Comparison of ENCODE assay signal across 10 mouse cellular contexts in the genomic region with DNA sequence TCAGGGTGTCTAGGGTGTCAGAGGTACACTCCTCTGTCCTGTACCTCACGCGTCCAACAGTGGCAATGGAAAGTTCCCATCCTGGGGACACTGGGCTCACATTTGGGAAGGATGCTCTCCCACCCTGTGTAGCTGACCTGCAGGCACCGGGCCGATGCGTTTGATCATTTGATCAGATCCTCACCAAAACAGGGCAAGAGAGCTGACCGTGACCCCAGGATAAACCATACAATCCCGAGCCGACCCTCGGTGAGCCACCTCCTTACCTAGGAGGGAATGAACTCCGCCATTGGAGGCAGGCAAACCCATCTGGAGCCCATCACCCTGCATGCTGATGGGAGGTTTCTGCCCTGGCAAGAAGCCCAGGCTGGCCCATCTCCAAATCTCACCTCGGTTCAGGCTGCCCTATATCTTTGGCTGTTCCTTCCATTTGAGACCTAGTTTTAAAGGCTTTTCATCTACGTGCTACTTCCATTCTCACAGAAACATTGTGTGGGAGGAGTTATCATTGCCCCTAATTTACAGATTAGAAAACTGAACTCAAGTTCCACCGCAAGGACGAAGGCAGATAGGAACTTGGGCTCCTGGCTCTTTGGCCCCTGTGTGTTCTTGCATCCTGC. TPM values are rescaled to one million over a fixed set of nuclear protein-coding genes. Genes with fewer than 3 reads are reported as not detected.
DNase-seq lines count a peak whose midpoint lies in the region; ATAC-seq and TF ChIP-seq lines count a peak whose summit lies in the region.
"Had no signal": no experiment of that assay in that cellular context is flagged by ENCODE, and none has a peak within 500 bp of the region (broad histone marks: within the 10 kb centered on the region; RNA-seq: fewer than 3 reads in every experiment).

No protein-coding gene starts in this region.

- no peaks in the 10 kb centered on the region for H3K36me3 ChIP-seq in hindbrain, postnatal 0 days (ENCODE audit: insufficient read depth, low read length)
- H3K36me3 ChIP-seq in hindbrain, embryonic 13.5 days: no peaks in the 10 kb centered on the region
- no peaks in the 10 kb centered on the region for H3K36me3 ChIP-seq in stomach, embryonic 16.5 days (ENCODE audit: control insufficient read depth, insufficient read depth, low read length)
- H3K36me3 ChIP-seq: G1E had no signal

- no peaks in the 10 kb centered on the region for H3K27me3 ChIP-seq in hindbrain, postnatal 0 days (ENCODE audit: insufficient read depth, low read length)
- peaks cover 42% of the 10 kb centered on the region for H3K27me3 ChIP-seq in hindbrain, embryonic 13.5 days
- peaks cover 9% of the 10 kb centered on the region; the same call in 1 of the 2 replicates for H3K27me3 ChIP-seq in stomach, embryonic 16.5 days (ENCODE audit: control insufficient read depth, insufficient read depth, low read length)

- peaks cover 27% of the 10 kb centered on the region for H3K4me1 ChIP-seq in hindbrain, postnatal 0 days (ENCODE audit: insufficient read depth, low read length)
- H3K4me1 ChIP-seq in hindbrain, embryonic 13.5 days (replicated peaks): peaks cover 68% of the 10 kb centered on the region
- H3K4me1 ChIP-seq in stomach, embryonic 16.5 days (ENCODE audit: control insufficient read depth, insufficient read depth, low read length): peaks cover 31% of the 10 kb centered on the region

- 52% methylated on average over 14 of the region's 14 CpGs for WGBS in hindbrain, postnatal 0 days
- 79% methylated on average over 14 of the region's 14 CpGs for WGBS in hindbrain, embryonic 13.5 days
- 54% methylated on average over 14 of the region's 14 CpGs for WGBS in stomach, embryonic 16.5 days

- ATAC-seq in hindbrain, postnatal 0 days: no peak
- ATAC-seq in hindbrain, embryonic 13.5 days (ENCODE audit: low FRiP score): no peak
- peak; percentile 14; the same call in 1 of the 2 replicates for ATAC-seq in stomach, embryonic 16.5 days (ENCODE audit: insufficient read depth, low FRiP score)

- H3K9ac ChIP-seq in hindbrain, postnatal 0 days (replicated peaks; ENCODE audit: low read length): no peak overlapping the region
- H3K9ac ChIP-seq in hindbrain, embryonic 13.5 days: no peak overlapping the region
- H3K9ac ChIP-seq in stomach, embryonic 16.5 days (ENCODE audit: low read length): no peak overlapping the region
- H3K9ac ChIP-seq: liver, embryonic 14.5 days had no signal

- no peak overlapping the region for H3K4me2 ChIP-seq in hindbrain, postnatal 0 days (ENCODE audit: low read depth, low read length)
- H3K4me2 ChIP-seq in hindbrain, embryonic 13.5 days: no peak overlapping the region
- H3K4me2 ChIP-seq in stomach, embryonic 16.5 days (ENCODE audit: low read depth, low read length): no peak overlapping the region

- TF ChIP-seq CTCF in hindbrain, postnatal 0 days (IDR thresholded peaks at IDR 0.05; ENCODE audit: low read depth): no peak

- peak; percentile 70 for DNase-seq in hindbrain, postnatal 0 days (ENCODE audit: low spot score)
- peak; percentile 91 for DNase-seq in MEL-GATA-1-ER (ENCODE audit: extremely low read depth, low read depth)
- peak; percentile 43 for DNase-seq in cerebellum, adult 8-10 months
- DNase-seq in kidney, postnatal 10 days: peak; percentile 78
- no peak for DNase-seq in gastrocnemius, adult 18-20 months (ENCODE audit: low spot score)
- DNase-seq in lung, postnatal 36 days: no peak

- no peaks in the 10 kb centered on the region for H3K9me3 ChIP-seq in hindbrain, postnatal 0 days (ENCODE audit: low read length)
- H3K9me3 ChIP-seq in hindbrain, embryonic 13.5 days: no peaks in the 10 kb centered on the region
- no peaks in the 10 kb centered on the region for H3K9me3 ChIP-seq in stomach, embryonic 16.5 days (replicated peaks; ENCODE audit: control insufficient read depth, low read length)
- H3K9me3 ChIP-seq: G1E had no signal

- H3K4me3 ChIP-seq in hindbrain, postnatal 0 days (ENCODE audit: low read length): no peak overlapping the region
- no peak overlapping the region for H3K4me3 ChIP-seq in hindbrain, embryonic 13.5 days
- H3K4me3 ChIP-seq in stomach, embryonic 16.5 days (replicated peaks; ENCODE audit: low read length): no peak overlapping the region

- H3K27ac ChIP-seq in hindbrain, postnatal 0 days: 0 out of 2 replicates have a peak overlapping the region, but pooled peaks have one; percentile 8
- no peak overlapping the region for H3K27ac ChIP-seq in hindbrain, embryonic 13.5 days
- H3K27ac ChIP-seq in stomach, embryonic 16.5 days (ENCODE audit: low read length): 0 out of 2 replicates have a peak overlapping the region, but pooled peaks have one; percentile 4
- H3K27ac ChIP-seq: liver, embryonic 14.5 days had no signal

RNA-seq across cellular contexts. Expression of a gene that starts 3.9 kb away (rescaled TPM):
- total RNA-seq in hindbrain, postnatal 0 days (2014; rRNA removed): 1.7 and 3.3 TPM in 2 replicates
- polyA plus RNA-seq in hindbrain, postnatal 0 days (2015; fragmentation: Nextera tagmentation; extraction: Ambion mirVana): 1.7 and 1.8 TPM in 2 replicates
- polyA plus RNA-seq in hindbrain, embryonic 13.5 days (2015; fragmentation: Nextera tagmentation; extraction: Ambion mirVana): 2.0 and 2.2 TPM in 2 replicates
- polyA plus RNA-seq in stomach, embryonic 16.5 days (2015; fragmentation: Nextera tagmentation; extraction: Ambion mirVana): 5.6 and 7.4 TPM in 2 replicates
- under 1 TPM; 0.66 to 0.78 TPM for total RNA-seq in gastrocnemius, adult 18-20 months (2021)

RNA-seq across cellular contexts. Expression of a gene that starts 49.3 kb away (rescaled TPM):
- 89.2 and 98.3 TPM in 2 replicates for total RNA-seq in hindbrain, postnatal 0 days (2014; rRNA removed)
- polyA plus RNA-seq in hindbrain, postnatal 0 days (2015; fragmentation: Nextera tagmentation; extraction: Ambion mirVana): 8.6 and 8.8 TPM in 2 replicates
- 11.8 and 12.6 TPM in 2 replicates for polyA plus RNA-seq in hindbrain, embryonic 13.5 days (2015; fragmentation: Nextera tagmentation; extraction: Ambion mirVana)
- 7.1 and 8.0 TPM in 2 replicates for polyA plus RNA-seq in stomach, embryonic 16.5 days (2015; fragmentation: Nextera tagmentation; extraction: Ambion mirVana)
- total RNA-seq in gastrocnemius, adult 18-20 months (2021): 10 to 100 TPM; 33.2 to 36.0 TPM

RNA-seq across cellular contexts. Expression of a gene that starts 52.3 kb away (rescaled TPM):
- total RNA-seq in hindbrain, postnatal 0 days (2014; rRNA removed): 12.6 and 12.9 TPM in 2 replicates
- polyA plus RNA-seq in hindbrain, postnatal 0 days (2015; fragmentation: Nextera tagmentation; extraction: Ambion mirVana): 37.4 and 38.5 TPM in 2 replicates
- polyA plus RNA-seq in hindbrain, embryonic 13.5 days (2015; fragmentation: Nextera tagmentation; extraction: Ambion mirVana): 30.8 and 32.4 TPM in 2 replicates
- 61.0 and 63.7 TPM in 2 replicates for polyA plus RNA-seq in stomach, embryonic 16.5 days (2015; fragmentation: Nextera tagmentation; extraction: Ambion mirVana)
- 10 to 100 TPM; 26.9 to 33.9 TPM for total RNA-seq in gastrocnemius, adult 18-20 months (2021)

Comparison
In these comparisons a context has a peak if more than half of its experiments do, and no peak if none do; other contexts are left out.
1. DNase-seq: peak in hindbrain, postnatal 0 days (single experiment), MEL-GATA-1-ER (single experiment), cerebellum, adult 8-10 months (single experiment) and kidney, postnatal 10 days (single experiment); none in gastrocnemius, adult 18-20 months (single experiment) and lung, postnatal 36 days (single experiment).